Mouse (Mus musculus): ENCODE measurements around the gene Slit3.

GRCm38 (mm10) chr11:35598732-35599131, 477.7 kb downstream of the Slit3 start:
- TF ChIP-seq CTCF (IDR thresholded peaks at IDR 0.05; ENCODE audit: low read depth, low read length) (no peak), POLR2A (IDR thresholded peaks at IDR 0.05; ENCODE audit: extremely low read depth, insufficient read depth, low read length) (no peak)
